Mouse (Mus musculus): ENCODE measurements around the gene Slc29a3. TPM values are rescaled to one million over a fixed set of nuclear protein-coding genes. Genes with fewer than 3 reads are reported as not detected.

Slc29a3 gene
- total RNA-seq, 2 experiments from 2014 or later, result 5.7 to 7.8 TPM

GRCm38 (mm10) chr10:60668591-60668990, 84.0 kb downstream of the Slc29a3 start:
- DNase-seq, result no peak

Other genes with a start within 250 kb of the Slc29a3 start
- gene Cdh23, start 56.3 kb downstream of the Slc29a3 start, total RNA-seq (2021), result 1 to 10 TPM; 3.1 to 4.2 TPM
- 10 to 100 TPM; 12.1 to 20.3 TPM for gene Unc5b, start 78.8 kb upstream of the Slc29a3 start, total RNA-seq (2021)

All from gastrocnemius, postnatal 10 days (tissue).